Mouse (Mus musculus) T-cell, adult 2 months (primary cell): ENCODE measurements around the gene Klk14.
"Not testable (repeated sequence)": the region's sequence is repeated elsewhere in the genome, so short reads cannot be mapped to it uniquely, and the experiment has no call there.

Experiments
- DNase-seq: peaks from one replicate; pipeline ENCODE4 v3.0.0; 2022; ENCODE audit warnings: low spot score

Gene Klk14

GRCm38 (mm10) chr7:43690118-43690517 is at the start of gene Klk14:
Gene Klk14 (plus strand): TSS chr7:43690418.
- no peak for DNase-seq

DNA sequence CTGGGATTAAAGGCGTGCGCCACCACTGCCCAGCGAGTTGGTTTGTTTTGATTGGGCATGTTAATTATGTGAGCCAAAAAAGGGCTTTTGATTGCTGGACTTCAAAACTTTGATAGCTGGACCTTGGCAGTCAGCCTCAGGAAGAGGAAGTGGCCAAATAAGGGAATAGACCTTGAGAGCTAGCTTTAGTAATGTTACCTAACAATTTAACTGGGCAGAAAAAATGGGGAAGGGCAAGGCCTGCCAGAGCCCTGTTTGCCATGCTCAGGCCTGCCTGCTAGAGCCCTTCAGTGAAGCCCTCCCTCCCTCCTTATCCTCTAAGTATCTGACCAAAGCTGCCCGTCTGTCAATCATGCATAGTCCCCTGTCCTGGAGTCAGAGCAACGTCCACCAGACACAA is 47.6 kb upstream of the Klk14 start:
- DNase-seq, result no peak

DNA sequence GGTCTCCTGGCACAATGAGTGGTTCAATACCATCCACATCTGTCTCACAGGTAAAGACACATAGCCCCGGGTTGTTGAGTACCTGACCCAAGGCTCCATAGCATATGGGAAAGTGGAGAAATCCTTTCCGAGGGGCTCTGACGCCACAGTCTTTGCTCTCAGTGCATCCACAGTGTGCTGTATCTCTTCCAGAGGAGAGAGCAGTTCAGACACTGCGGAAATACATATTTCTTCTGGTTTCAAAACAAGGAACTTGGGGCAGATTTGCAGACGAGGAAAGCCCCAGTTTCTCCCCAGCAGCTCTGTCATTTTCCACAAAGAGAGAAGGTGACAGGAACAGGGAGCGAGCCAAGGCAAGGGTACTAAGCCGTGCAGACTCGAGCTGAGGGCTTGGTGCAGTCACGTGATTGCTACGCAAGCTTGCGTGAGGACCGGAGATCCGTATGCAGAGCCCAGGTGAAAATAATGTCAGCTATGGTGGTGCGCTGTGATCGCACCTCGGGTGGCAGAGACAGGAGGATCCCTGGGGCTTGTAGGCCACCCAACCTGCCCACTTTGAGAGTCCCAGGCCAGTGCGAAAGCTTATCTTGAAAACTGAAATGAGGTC is 47.1 kb upstream of the Klk14 start:
- DNase-seq, result no peak

GRCm38 (mm10) chr7:43652683-43653082 is 37.5 kb upstream of the Klk14 start:
- no peak for DNase-seq

- no peak for DNase-seq
Observed at GRCm38 (mm10) chr7:43654519-43654918, 35.7 kb upstream of the Klk14 start.

GRCm38 (mm10) chr7:43656232-43656631 is 34.0 kb upstream of the Klk14 start:
- no peak for DNase-seq

DNA sequence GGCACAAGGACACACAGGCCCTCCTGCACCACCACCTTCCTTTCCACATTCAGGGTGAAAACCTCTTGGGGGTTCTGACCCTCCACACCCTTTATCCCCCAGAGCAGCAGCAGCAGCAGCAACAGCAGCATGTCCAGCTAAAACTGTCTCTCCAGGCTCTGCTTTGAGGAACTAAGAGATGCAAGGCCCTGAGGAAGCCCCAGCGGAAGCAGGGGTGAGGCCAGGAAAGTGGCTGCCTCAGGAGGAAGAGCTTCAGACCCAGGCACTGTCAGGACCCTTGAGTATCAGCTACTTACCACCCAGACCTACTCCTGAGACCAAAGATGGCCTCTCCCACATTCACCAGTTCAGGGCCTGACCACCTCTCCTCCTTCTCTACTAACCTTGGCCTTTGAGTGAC is 30.2 kb upstream of the Klk14 start, which contains the start of gene Siglece:
TSS of gene Siglece (minus strand) at position 160 of the 400 bp plus-strand sequence.
- DNase-seq, result no peak

DNA sequence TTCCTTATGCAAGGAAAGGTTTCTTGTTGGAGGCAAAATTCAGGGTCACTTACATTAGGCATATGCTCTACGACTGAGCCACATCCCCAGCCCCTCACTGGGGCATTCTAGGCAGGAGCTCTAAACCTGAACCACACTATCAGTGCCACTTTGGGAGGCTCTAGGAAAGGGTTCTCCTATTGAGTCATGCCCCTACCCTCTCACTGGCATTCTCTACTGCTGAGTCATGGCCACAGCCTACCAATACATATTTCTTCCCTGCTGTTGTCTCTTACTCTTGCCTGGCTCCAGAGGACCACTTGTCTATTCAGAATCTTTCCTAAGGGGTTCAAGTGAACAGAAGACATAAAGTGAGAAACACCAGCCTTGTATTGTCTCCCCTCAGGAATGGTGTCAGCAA is 27.4 kb upstream of the Klk14 start:
- no peak for DNase-seq

DNA sequence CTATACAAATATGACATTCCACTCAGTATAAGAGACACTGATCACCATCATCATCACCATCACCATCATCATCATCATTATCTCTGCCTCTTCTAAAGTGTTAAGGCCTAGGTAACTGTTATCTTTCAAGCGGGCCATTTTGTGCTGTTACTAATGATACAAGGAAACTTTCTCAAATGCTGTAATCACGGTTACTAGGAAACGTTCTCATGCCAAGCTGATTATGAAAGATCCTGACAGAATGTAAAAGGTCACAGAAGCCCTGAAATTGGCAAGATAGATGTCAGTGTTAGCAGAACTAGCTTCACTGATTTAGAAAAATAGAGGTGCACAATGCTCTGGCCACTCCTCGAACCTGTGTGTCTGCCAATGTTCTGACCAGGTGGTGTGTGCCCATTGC is 23.0 kb upstream of the Klk14 start:
- not testable (repeated sequence) for DNase-seq

GRCm38 (mm10) chr7:43668582-43668981 is 21.6 kb upstream of the Klk14 start:
- peak; percentile 25 for DNase-seq

- no peak for DNase-seq
Observed at GRCm38 (mm10) chr7:43671064-43671808, 19.0 kb upstream of the Klk14 start.

DNA sequence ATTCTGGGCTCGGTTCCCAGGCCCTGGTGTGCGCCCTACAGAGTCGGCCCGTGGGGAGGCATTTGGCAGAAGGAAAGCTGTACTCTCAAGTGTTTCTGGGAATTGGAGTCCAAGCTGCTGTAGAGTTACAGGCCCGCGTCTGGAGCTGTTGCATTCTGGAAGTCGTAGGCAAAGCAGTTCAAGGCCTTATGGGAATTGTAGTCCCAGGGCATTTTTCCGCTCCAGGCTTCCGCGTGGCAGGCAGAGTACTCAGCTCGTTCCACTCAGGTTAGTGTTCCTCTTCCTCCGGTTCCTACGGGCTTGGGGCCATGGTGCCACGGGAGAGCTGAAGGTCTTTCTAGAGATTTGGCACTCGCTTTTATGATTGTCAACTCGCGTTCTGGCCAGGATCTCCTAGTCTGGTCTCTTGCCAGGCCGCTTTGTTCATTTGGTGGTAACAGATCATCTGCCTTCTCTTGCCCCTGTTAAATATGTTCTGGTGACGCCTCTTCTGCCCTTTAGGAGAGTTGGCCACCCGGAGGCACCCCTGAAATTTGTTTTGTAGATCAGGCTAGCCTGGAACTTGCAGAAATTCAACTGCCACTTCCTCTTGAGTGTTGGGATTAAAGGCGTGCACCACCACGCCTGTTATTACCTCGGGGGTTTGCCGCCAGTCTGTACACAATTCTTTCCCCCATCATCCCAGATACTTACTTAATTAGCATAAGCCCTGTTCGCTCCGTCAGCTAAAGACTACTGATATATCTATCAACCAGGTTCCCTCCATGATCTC is 18.2 kb upstream of the Klk14 start, which contains the start of gene Ctu1:
TSS of gene Ctu1 (plus strand) at position 208 of the 772 bp plus-strand sequence.
- DNase-seq, result peak; percentile 86

GRCm38 (mm10) chr7:43672581-43673260 is 17.5 kb upstream of the Klk14 start:
- no peak for DNase-seq

- no peak for DNase-seq
Observed at GRCm38 (mm10) chr7:43675091-43675490, 15.1 kb upstream of the Klk14 start.

DNA sequence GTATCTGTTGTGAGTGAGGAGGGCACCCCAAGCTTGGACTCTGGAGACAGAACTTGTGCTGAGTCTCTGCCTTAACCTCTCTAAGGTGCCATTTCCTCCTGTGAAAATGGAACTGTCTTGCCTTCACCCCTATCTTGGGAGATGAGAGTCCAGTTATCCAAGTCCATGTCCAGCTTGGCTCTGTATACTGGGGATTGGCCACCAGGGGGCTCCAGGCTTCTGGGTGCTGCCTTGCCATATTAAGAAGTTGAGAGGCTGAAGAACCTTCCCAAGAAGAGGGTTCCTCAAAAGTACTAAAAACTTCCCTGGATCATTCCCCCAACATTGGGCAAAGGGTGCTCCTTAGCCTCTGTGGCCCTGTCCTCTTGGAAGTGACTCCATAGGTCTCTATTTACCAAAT is 11.7 kb upstream of the Klk14 start:
- DNase-seq, result peak; percentile 8

- peak; percentile 50 for DNase-seq
Observed at GRCm38 (mm10) chr7:43680960-43681359, 9.3 kb upstream of the Klk14 start.

GRCm38 (mm10) chr7:43682511-43682910 is 7.7 kb upstream of the Klk14 start:
- DNase-seq, result not testable (repeated sequence)

DNA sequence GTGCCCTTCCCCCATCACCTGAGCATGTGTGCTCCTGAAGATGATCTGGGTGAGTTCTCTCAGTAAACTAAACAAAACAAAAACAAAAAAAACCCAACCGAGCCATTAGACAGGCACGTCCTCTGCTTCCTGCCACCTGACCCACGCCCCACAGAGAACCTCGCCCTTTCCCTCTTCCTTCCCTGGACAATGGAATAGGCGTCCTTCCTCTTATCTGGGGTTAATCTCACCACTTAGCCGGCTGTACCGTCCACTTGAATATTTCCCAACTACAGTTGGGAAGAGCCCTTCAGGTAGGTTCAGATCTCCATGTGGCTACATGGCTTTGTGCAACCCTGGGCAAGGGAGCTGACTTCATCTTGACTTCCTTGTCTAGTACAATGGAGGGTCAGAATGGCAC is 5.1 kb upstream of the Klk14 start:
- DNase-seq, result no peak

DNA sequence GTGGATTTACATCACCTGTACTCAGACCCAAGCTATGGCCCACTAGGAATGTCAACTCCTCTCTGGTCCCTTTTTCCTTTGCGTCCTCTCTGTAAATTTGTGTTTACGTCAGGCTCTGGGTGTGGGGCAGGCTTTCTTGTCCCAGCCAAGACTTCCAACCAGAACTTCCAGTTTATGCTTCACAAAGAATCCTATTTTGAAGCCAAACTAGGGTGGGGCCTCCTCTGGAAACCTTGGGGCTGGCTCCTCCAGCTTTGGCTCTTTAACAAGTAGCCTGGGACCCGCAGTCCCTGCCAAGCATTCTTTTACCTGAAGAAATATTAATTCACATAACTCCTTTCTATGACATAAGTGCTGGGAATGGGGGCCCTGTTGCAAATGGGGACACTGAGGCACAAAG is 19.8 kb downstream of the Klk14 start:
- DNase-seq, result no peak

GRCm38 (mm10) chr7:43712267-43712666 is 22.0 kb downstream of the Klk14 start, which contains the start of gene Klk13:
Gene Klk13 (plus strand): TSS chr7:43712567.
- no peak for DNase-seq

DNA sequence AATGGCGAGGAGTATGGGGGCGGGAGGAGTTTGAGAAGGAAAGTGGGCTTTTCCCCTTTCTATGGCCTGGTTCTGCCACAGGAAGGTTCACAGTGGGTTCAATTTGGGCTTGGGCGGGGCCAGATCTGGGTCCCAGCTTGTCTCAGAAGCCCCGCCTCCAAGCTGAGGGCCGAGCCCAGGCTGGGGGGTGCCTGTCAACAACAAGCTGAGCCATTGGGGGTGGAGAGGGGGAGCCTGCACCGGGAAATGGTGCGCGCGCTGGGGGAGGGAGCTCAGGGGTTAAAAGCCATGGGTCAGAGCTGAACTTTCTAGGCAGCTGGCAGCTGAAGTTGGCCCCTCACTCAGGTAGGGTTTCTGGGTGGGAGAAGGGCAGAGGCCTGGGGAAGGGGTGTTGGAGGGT is 22.7 kb downstream of the Klk14 start:
- DNase-seq, result no peak

- DNase-seq, result no peak
Observed at GRCm38 (mm10) chr7:43713741-43714351, 23.6 kb downstream of the Klk14 start.
